Mouse (Mus musculus) liver, postnatal 0 days (tissue): Measurements from ENCODE around the gene Cep68. TPM values are rescaled to one million over a fixed set of nuclear protein-coding genes. Genes with fewer than 3 reads are reported as not detected.

ENCODE experiments used
- ATAC-seq: fragments of 200-750 bp; cut with Nextera tagmentation; 2 replicates; pipeline ENCODE4 v1.8.0; 2017; ENCODE audit warnings: mild to moderate bottlenecking, moderate library complexity
- DNase-seq: peaks from one replicate; pipeline ENCODE4 v3.0.0-alpha.2; 2016
- H3K27ac ChIP-seq: fragments of 300-500 bp; sonication (generic); 2 replicates; pipeline ENCODE4 v1.5.1; 2014; ENCODE audit warnings: antibody characterized with exemption, moderate library complexity, mild to moderate bottlenecking, low read depth
- H3K27me3 ChIP-seq: fragments of 300-500 bp; sonication (generic); 2 replicates; pipeline ENCODE4 v1.6.1; 2014; ENCODE audit warnings: low read length, control low read depth, mixed read lengths; ENCODE audit not compliant: insufficient read depth
- H3K36me3 ChIP-seq: fragments of 300-500 bp; sonication (generic); replicated peaks from 2 replicates; pipeline ENCODE4 v1.6.1; 2014; ENCODE audit warnings: mild to moderate bottlenecking, control low read depth, low read length, moderate library complexity, mixed read lengths; ENCODE audit not compliant: insufficient read depth
- H3K4me1 ChIP-seq: fragments of 300-500 bp; sonication (generic); 2 replicates; pipeline ENCODE4 v1.6.1; 2014; ENCODE audit warnings: antibody characterized with exemption, mild to moderate bottlenecking, control low read depth; ENCODE audit not compliant: insufficient read depth
- H3K4me2 ChIP-seq: fragments of 300-500 bp; sonication (generic); 2 replicates; pipeline ENCODE4 v1.6.1; 2014; ENCODE audit warnings: low read depth, mild to moderate bottlenecking, low read length, moderate library complexity, mixed read lengths
- H3K4me3 ChIP-seq: fragments of 300-500 bp; sonication (generic); 2 replicates; pipeline ENCODE4 v1.5.1; 2014; ENCODE audit warnings: low read depth, low read length
- H3K9ac ChIP-seq: fragments of 300-500 bp; sonication (generic); replicated peaks from 2 replicates; pipeline ENCODE4 v1.6.1; 2014; ENCODE audit warnings: mild to moderate bottlenecking, moderate library complexity
- H3K9me3 ChIP-seq: fragments of 300-500 bp; sonication (generic); 2 replicates; pipeline ENCODE4 v1.6.1; 2016; ENCODE audit warnings: mild to moderate bottlenecking, control low read depth, low read length, mixed read lengths
- CTCF ChIP-seq: sonication (generic); IDR thresholded peaks from 2 replicates; pipeline ENCODE4 v1.5.1; 2016; ENCODE audit warnings: antibody characterized with exemption, low read depth
- EP300 ChIP-seq: IDR thresholded peaks from 2 replicates; pipeline ENCODE4 v1.6.1; 2016; ENCODE audit warnings: antibody characterized with exemption, low read depth, mild to moderate bottlenecking
- WGBS: fragments of 180-500 bp; shearing (Covaris S2); extraction: QIAGEN DNeasy Blood & Tissue Kit; methylation state at CpG from one replicate; pipeline ENCODE4 v1.1.7; 2014; ENCODE audit not compliant: insufficient replicate concordance; 5-methylcytosine and 5-hydroxymethylcytosine counted together
- polyA plus RNA-seq: library from polyadenylated mRNA; unstranded; fragments of >200 nt; fragmentation: Nextera tagmentation; extraction: Ambion mirVana; gene quantifications from 2 replicates; pipeline ENCODE4 v1.2.1, GENCODE M21; 2015

Gene Cep68
- polyA plus RNA-seq, 1 experiment from 2014 or later = 4.9 TPM

DNA sequence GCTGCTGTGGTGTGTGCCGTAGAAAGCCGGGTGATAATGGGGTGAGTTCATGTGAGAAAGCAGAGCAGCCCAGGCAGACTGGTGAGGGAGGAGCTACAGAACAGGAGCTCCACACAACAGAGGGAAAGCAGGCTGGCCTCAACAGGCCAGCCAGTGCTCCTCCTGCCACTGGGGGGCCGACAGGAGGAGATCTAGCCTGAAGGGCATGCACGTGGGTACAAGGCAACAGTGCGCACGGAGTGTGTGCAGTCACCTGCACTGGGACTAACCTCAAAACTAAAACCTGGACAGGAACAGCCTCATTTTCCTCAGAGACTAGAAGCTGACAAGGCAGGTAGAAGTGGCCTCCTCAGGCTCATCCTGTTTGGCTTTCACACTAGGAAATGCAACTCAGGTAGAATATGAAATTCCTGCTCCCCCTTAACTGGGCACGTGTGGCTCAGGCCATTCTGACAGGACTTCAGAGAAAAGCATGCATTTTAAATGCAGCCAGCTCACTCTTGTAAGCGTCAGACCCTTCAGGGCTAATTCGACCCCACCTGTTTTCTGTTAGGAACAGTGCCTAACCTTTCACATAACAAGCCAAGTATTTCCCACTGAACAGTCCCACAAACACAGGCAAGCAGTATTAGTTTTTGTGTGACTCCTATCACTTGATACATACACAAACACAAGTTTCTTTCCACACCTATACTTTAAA, 5.9 kb downstream of the Cep68 start:
- Histone ChIP-seq H3K36me3 (peaks cover 33% of the 10 kb centered on the region), H3K9me3 (no peaks in the 10 kb centered on the region), H3K27ac (no peak overlapping the region), H3K4me3 (no peak overlapping the region), H3K9ac (no peak overlapping the region), H3K27me3 (no peaks in the 10 kb centered on the region), H3K4me2 (no peak overlapping the region), H3K4me1 (peaks cover 22% of the 10 kb centered on the region)
- ATAC-seq (no peak), DNase-seq (no peak)
- WGBS = 55% methylated on average over 9 of the region's 9 CpGs
- TF ChIP-seq EP300 (no peak), CTCF (peak; percentile 18; the same call in 1 of the 2 replicates)

DNA sequence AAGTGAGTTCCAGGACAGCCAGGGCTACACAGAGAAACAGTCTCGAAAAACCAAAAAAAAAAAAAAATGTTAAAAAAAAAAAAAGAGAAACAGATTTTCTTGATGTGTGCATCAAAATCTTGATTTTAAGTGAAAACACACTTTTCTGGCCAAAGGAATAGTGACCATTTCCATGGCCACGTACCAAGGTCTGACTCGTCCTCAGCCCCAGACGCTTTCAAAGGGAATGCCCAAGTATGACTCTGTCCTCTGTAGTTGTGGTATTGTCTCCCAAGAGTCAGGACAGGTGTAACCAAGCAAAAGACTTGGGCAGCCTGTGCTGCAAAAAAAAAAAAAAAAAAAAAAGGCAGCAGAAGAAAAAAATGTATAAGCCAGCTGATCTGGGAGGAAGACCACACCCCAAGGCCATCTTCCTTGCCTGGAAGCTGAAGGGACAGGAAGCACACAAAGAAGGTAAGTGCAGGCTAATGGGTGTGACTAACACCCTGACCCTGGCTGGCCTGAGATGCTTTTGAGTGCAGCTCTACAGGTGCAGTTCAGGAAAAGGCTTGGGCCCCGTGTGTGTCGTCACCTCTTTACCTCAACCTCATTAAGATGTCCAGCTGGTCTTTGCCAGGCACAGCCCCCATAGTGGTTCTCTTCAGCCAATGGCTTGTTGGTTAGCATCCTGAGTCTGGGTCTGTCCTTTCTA, 6.7 kb downstream of the Cep68 start:
- peaks cover 36% of the 10 kb centered on the region for H3K36me3 ChIP-seq
- WGBS = 86% methylated on average over 6 of the region's 6 CpGs

GRCm38 (mm10) chr11:20241311-20241710, 7.9 kb downstream of the Cep68 start:
- no peak for TF ChIP-seq CTCF
- no peak for TF ChIP-seq EP300
- Histone ChIP-seq H3K4me3 (no peak overlapping the region), H3K27ac (no peak overlapping the region), H3K4me2 (no peak overlapping the region), H3K4me1 (peaks cover 11% of the 10 kb centered on the region), H3K27me3 (no peaks in the 10 kb centered on the region), H3K9me3 (no peaks in the 10 kb centered on the region), H3K9ac (no peak overlapping the region), H3K36me3 (peaks cover 48% of the 10 kb centered on the region)
- WGBS = 84% methylated on average over 7 of the region's 7 CpGs
- DNase-seq = no peak
- ATAC-seq = no peak

More for the DNA sequence above, 6.7 kb downstream of the Cep68 start:
- Histone ChIP-seq H3K27me3 (no peaks in the 10 kb centered on the region), H3K27ac (no peak overlapping the region), H3K4me2 (no peak overlapping the region), H3K4me1 (peaks cover 20% of the 10 kb centered on the region), H3K9ac (no peak overlapping the region), H3K4me3 (no peak overlapping the region), H3K9me3 (no peaks in the 10 kb centered on the region)
- no peak for TF ChIP-seq CTCF
- TF ChIP-seq EP300 = no peak
- DNase-seq (no peak), ATAC-seq (no peak)

GRCm38 (mm10) chr11:20240331-20240730, 8.9 kb downstream of the Cep68 start:
- TF ChIP-seq CTCF (no peak), EP300 (no peak)
- peaks cover 57% of the 10 kb centered on the region for H3K36me3 ChIP-seq

DNA sequence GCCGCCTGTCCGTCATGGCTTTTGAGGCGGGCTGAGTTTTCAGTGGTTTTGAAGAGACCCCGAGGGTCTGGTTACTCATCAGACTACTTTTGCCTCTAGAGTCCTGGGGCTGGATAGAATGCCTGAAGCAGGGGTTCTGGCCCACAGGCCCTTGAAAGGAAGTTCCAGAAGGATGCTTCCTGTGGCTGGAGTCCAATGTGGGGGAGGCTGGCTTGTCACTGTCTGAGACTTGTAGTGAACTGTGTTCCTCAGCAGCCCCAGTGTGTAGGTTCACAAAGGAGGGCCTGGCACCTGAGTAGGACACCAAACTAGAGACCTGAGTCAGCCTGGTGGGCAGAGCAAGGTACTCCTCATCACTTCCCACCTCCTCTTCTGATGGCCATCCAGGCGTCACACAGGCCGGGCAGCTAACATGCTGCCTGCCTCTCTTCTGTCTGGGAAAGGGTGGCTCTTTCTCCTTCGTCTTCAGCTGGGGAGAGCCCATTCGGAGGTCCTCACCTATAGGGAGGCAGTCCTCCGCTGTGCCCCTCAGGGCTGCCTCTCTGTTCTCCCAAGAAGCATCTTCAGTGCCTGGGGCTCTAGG, 9.9 kb downstream of the Cep68 start:
- Histone ChIP-seq H3K9me3 (no peaks in the 10 kb centered on the region), H3K9ac (no peak overlapping the region), H3K4me3 (no peak overlapping the region), H3K27me3 (no peaks in the 10 kb centered on the region), H3K27ac (no peak overlapping the region), H3K4me2 (no peak overlapping the region), H3K36me3 (peaks cover 67% of the 10 kb centered on the region), H3K4me1 (peaks cover 8% of the 10 kb centered on the region)
- DNase-seq = no peak
- WGBS = 88% methylated on average over 9 of the region's 9 CpGs
- no peak for ATAC-seq
- TF ChIP-seq EP300 = no peak
- TF ChIP-seq CTCF = no peak

More at GRCm38 (mm10) chr11:20240331-20240730, 8.9 kb downstream of the Cep68 start:
- H3K27ac ChIP-seq = no peak overlapping the region
- 73% methylated on average over 4 of the region's 5 CpGs for WGBS
- no peaks in the 10 kb centered on the region for H3K27me3 ChIP-seq
- DNase-seq (no peak), ATAC-seq (no peak)
- no peak overlapping the region for H3K4me2 ChIP-seq
- H3K4me3 ChIP-seq = no peak overlapping the region
- H3K9ac ChIP-seq = no peak overlapping the region
- H3K9me3 ChIP-seq = no peaks in the 10 kb centered on the region
- peaks cover 8% of the 10 kb centered on the region for H3K4me1 ChIP-seq

GRCm38 (mm10) chr11:20237976-20238375, 11.3 kb downstream of the Cep68 start:
- H3K4me3 ChIP-seq = no peak overlapping the region
- H3K4me1 ChIP-seq = peaks cover 5% of the 10 kb centered on the region
- H3K36me3 ChIP-seq = peaks cover 75% of the 10 kb centered on the region
- H3K9ac ChIP-seq = no peak overlapping the region
- no peak overlapping the region for H3K27ac ChIP-seq
- no peak for TF ChIP-seq EP300
- no peak for TF ChIP-seq CTCF
- no peaks in the 10 kb centered on the region for H3K27me3 ChIP-seq
- no peak overlapping the region for H3K4me2 ChIP-seq
- H3K9me3 ChIP-seq = no peaks in the 10 kb centered on the region
- DNase-seq (no peak), ATAC-seq (no peak)
- WGBS = 88% methylated on average over 3 of the region's 3 CpGs
